Mouse (Mus musculus) subcutaneous adipose tissue, adult 2 months (tissue): ENCODE data around the gene Filip1l. TPM values are rescaled to one million over a fixed set of nuclear protein-coding genes. Genes with fewer than 3 reads are reported as not detected.

Source experiments
- polyA plus RNA-seq: library from polyadenylated mRNA; depleted of rRNA; stranded (reverse); fragments of >200 nt; gene quantifications from 2 replicates; pipeline ENCODE4 v1.2.3, GENCODE M21; 2012; ENCODE audit warnings: low replicate concordance; rRNA removed

The Filip1l gene
- polyA plus RNA-seq, result 13.3 and 22.8 TPM in 2 replicates

GRCm38 (mm10) chr16:57352751-57353150, at the start of gene Filip1l:
Filip1l (plus strand) TSS chr16:57353093.

DNA sequence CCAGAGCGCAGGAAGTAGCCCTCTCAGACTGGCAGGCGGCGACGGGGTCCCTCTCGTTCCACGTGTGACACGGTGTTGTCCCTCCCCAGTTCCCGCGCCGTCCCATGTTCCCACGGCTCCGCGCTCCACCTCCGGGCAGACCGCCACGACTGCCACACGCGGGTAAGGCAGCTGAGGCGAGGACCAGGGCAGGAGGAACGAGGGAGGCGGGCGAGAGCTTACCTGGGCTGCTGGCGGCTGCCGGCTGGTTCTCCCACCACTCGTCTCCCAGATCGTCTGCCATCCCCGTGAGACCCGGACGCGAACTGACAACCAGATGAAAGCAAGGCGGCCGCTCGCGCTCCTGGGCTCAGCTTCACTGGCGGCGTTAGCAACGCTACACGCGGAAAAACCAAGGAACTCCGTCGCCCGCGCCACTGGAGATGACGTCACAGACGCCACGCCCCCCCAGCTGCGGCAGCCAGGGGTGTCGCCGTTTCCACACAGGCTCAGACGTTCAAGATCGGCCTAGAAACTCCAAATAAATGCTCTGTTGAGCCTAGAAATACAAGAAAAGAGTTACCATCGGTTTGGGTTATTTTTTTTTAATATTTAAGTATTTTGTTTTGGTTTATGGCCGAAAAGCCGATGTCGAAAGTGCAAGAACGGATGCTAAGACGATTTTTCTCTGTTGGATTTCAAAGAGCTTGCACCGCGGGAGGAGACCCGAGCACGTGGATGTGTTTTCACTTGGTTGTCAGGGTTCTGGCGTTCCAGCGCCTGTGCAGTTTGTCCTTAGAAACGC, 253.7 kb downstream of the Filip1l start, which contains the start of gene Cmss1:
Gene Cmss1, minus strand, starts transcription at position 421 of the 784 bp plus-strand sequence.

Other genes starting within 250 kb of the Filip1l start
- 13.1 and 14.6 TPM in 2 replicates for gene Tomm70a, start 231.4 kb upstream of the Filip1l start, polyA plus RNA-seq
- gene Nit2, start 185.8 kb upstream of the Filip1l start, polyA plus RNA-seq, result 27.7 and 31.3 TPM in 2 replicates
- gene Tbc1d23, start 121.6 kb upstream of the Filip1l start, polyA plus RNA-seq, result 15.7 and 16.0 TPM in 2 replicates
- gene Tmem30c, start 60.2 kb upstream of the Filip1l start, polyA plus RNA-seq, result not detected in 2 replicates